Mouse (Mus musculus) embryonic facial prominence, embryonic 14.5 days (tissue): ENCODE measurements around the gene B4galt2. TPM values are rescaled to one million over a fixed set of nuclear protein-coding genes. Genes with fewer than 3 reads are reported as not detected.

Experiments used
- ATAC-seq: fragments of 200-750 bp; cut with Nextera tagmentation; 2 replicates; pipeline ENCODE4 v1.8.0; 2017; ENCODE audit warnings: low read depth, moderate number of reproducible peaks, moderate TSS enrichment
- DNase-seq: peaks from one replicate; pipeline ENCODE4 v3.0.0-alpha.2; 2015; ENCODE audit warnings: low spot score
- H3K27ac ChIP-seq: fragments of 300-500 bp; sonication (generic); replicated peaks from 2 replicates; pipeline ENCODE4 v1.5.1; 2014; ENCODE audit warnings: low read depth, mild to moderate bottlenecking, low read length, moderate library complexity
- H3K27me3 ChIP-seq: fragments of 300-500 bp; sonication (generic); replicated peaks from 2 replicates; pipeline ENCODE4 v1.6.1; 2014; ENCODE audit warnings: low read length; ENCODE audit not compliant: control insufficient read depth, insufficient read depth
- H3K36me3 ChIP-seq: fragments of 300-500 bp; sonication (generic); 2 replicates; pipeline ENCODE4 v1.6.1; 2014; ENCODE audit warnings: low read length, mixed read lengths; ENCODE audit not compliant: control insufficient read depth, insufficient read depth
- H3K4me1 ChIP-seq: fragments of 300-500 bp; sonication (generic); 2 replicates; pipeline ENCODE4 v1.6.1; 2014; ENCODE audit warnings: antibody characterized with exemption, low read length; ENCODE audit not compliant: control insufficient read depth, insufficient read depth
- H3K4me2 ChIP-seq: fragments of 300-500 bp; sonication (generic); 2 replicates; pipeline ENCODE4 v1.6.1; 2014; ENCODE audit warnings: low read depth, mild to moderate bottlenecking, low read length, moderate library complexity, mixed read lengths
- H3K4me3 ChIP-seq: fragments of 300-500 bp; sonication (generic); 2 replicates; pipeline ENCODE4 v1.5.1; 2014; ENCODE audit warnings: low read depth, mild to moderate bottlenecking, low read length
- H3K9ac ChIP-seq: fragments of 300-500 bp; sonication (generic); 2 replicates; pipeline ENCODE4 v1.6.1; 2014; ENCODE audit warnings: low read depth, mild to moderate bottlenecking, low read length, moderate library complexity, mixed read lengths
- H3K9me3 ChIP-seq: fragments of 300-500 bp; sonication (generic); 2 replicates; pipeline ENCODE4 v1.6.1; 2016; ENCODE audit warnings: low read length; ENCODE audit not compliant: control insufficient read depth
- WGBS: fragments of 180-500 bp; shearing (Covaris S2); extraction: QIAGEN DNeasy Blood & Tissue Kit; methylation state at CpG from one replicate; pipeline ENCODE4 v1.1.7; 2014; 5-methylcytosine and 5-hydroxymethylcytosine counted together
- polyA plus RNA-seq: library from polyadenylated mRNA; unstranded; fragments of >200 nt; fragmentation: Nextera tagmentation; extraction: Ambion mirVana; gene quantifications from 2 replicates; pipeline ENCODE4 v1.2.1, GENCODE M21; 2014

Gene B4galt2
- polyA plus RNA-seq, 1 experiment from 2014 or later: 34.3 TPM

- H3K4me2 ChIP-seq: peak overlapping the region; percentile 90
- no peaks in the 10 kb centered on the region for H3K9me3 ChIP-seq
- under 1% methylated on average over 32 of the region's 36 CpGs for WGBS
Observed at GRCm38 (mm10) chr4:117834845-117835530, 48.3 kb downstream of the B4galt2 start.

GRCm38 (mm10) chr4:117834457-117834844 lies 48.8 kb downstream of the B4galt2 start, which contains the start of gene Slc6a9:
Gene Slc6a9 (plus strand): TSS chr4:117834506.
- no peaks in the 10 kb centered on the region for H3K36me3 ChIP-seq
- WGBS: 19% methylated on average over 3 of the region's 3 CpGs
- no peaks in the 10 kb centered on the region for H3K27me3 ChIP-seq
- H3K4me2 ChIP-seq: peak within 1 kb of the TSS; percentile 90
- peak within 1 kb of the TSS; percentile 83 for H3K9ac ChIP-seq
- ATAC-seq (no peak), DNase-seq (no peak)
- peak within 1 kb of the TSS; percentile 83 for H3K4me3 ChIP-seq
- peaks cover 5% of the 10 kb centered on the region; the same call in 1 of the 2 replicates for H3K4me1 ChIP-seq
- no peaks in the 10 kb centered on the region for H3K9me3 ChIP-seq
- H3K27ac ChIP-seq: peak within 1 kb of the TSS; percentile 84

More at GRCm38 (mm10) chr4:117834845-117835530, 48.3 kb downstream of the B4galt2 start:
- H3K36me3 ChIP-seq: no peaks in the 10 kb centered on the region
- H3K27ac ChIP-seq: peak overlapping the region; percentile 84
- DNase-seq (peak; percentile 95), ATAC-seq (peak; percentile 53)
- H3K4me1 ChIP-seq: peaks cover 5% of the 10 kb centered on the region; the same call in 1 of the 2 replicates
- no peaks in the 10 kb centered on the region for H3K27me3 ChIP-seq
- peak overlapping the region; percentile 83 for H3K4me3 ChIP-seq
- H3K9ac ChIP-seq: peak overlapping the region; percentile 83

GRCm38 (mm10) chr4:117831920-117832691 lies 51.2 kb downstream of the B4galt2 start:
- H3K4me1 ChIP-seq: peaks cover 5% of the 10 kb centered on the region; the same call in 1 of the 2 replicates
- no peak overlapping the region for H3K4me3 ChIP-seq
- no peaks in the 10 kb centered on the region for H3K9me3 ChIP-seq
- H3K9ac ChIP-seq: no peak overlapping the region
- no peak overlapping the region for H3K27ac ChIP-seq
- no peak for ATAC-seq
- 78% methylated on average over 9 of the region's 9 CpGs for WGBS
- H3K27me3 ChIP-seq: no peaks in the 10 kb centered on the region
- H3K4me2 ChIP-seq: no peak overlapping the region
- H3K36me3 ChIP-seq: no peaks in the 10 kb centered on the region
- peak; percentile 59 for DNase-seq

- no peak for ATAC-seq
- Histone ChIP-seq H3K4me3 (no peak overlapping the region), H3K27me3 (no peaks in the 10 kb centered on the region), H3K9ac (no peak overlapping the region), H3K27ac (no peak overlapping the region), H3K36me3 (no peaks in the 10 kb centered on the region), H3K4me2 (no peak overlapping the region), H3K4me1 (0 out of 2 replicates have a peak, but pooled peaks cover under 1% of the 10 kb centered on the region), H3K9me3 (no peaks in the 10 kb centered on the region)
- no peak for DNase-seq
- WGBS: 55% methylated on average over 2 of the region's 2 CpGs
Observed at GRCm38 (mm10) chr4:117831499-117831898, 51.8 kb downstream of the B4galt2 start.

GRCm38 (mm10) chr4:117830801-117831200 lies 52.5 kb downstream of the B4galt2 start:
- Histone ChIP-seq H3K4me2 (no peak overlapping the region), H3K9ac (no peak overlapping the region), H3K9me3 (no peaks in the 10 kb centered on the region), H3K4me3 (no peak overlapping the region), H3K27ac (no peak overlapping the region), H3K36me3 (no peaks in the 10 kb centered on the region), H3K27me3 (no peaks in the 10 kb centered on the region), H3K4me1 (no peaks in the 10 kb centered on the region)
- DNase-seq: no peak
- ATAC-seq: no peak
- WGBS: 85% methylated on average over 9 of the region's 9 CpGs

GRCm38 (mm10) chr4:117830124-117830551 lies 53.1 kb downstream of the B4galt2 start:
- Histone ChIP-seq H3K27me3 (no peaks in the 10 kb centered on the region), H3K36me3 (no peaks in the 10 kb centered on the region), H3K4me1 (no peaks in the 10 kb centered on the region), H3K9me3 (no peaks in the 10 kb centered on the region), H3K4me3 (no peak overlapping the region), H3K9ac (no peak overlapping the region), H3K4me2 (no peak overlapping the region), H3K27ac (no peak overlapping the region)
- DNase-seq (peak; percentile 45), ATAC-seq (peak; percentile 24)
- 21% methylated on average over 5 of the region's 5 CpGs for WGBS

- Histone ChIP-seq H3K27ac (no peak overlapping the region), H3K36me3 (no peaks in the 10 kb centered on the region), H3K9me3 (no peaks in the 10 kb centered on the region), H3K27me3 (no peaks in the 10 kb centered on the region), H3K4me1 (no peaks in the 10 kb centered on the region), H3K4me2 (no peak overlapping the region), H3K9ac (no peak overlapping the region), H3K4me3 (no peak overlapping the region)
- DNase-seq (peak; percentile 76), ATAC-seq (peak; percentile 36)
- 8% methylated on average over 12 of the region's 12 CpGs for WGBS
Observed at GRCm38 (mm10) chr4:117829260-117830123, 53.8 kb downstream of the B4galt2 start.

- DNase-seq (no peak), ATAC-seq (no peak)
- no peaks in the 10 kb centered on the region for H3K4me1 ChIP-seq
- no peaks in the 10 kb centered on the region for H3K36me3 ChIP-seq
- H3K9ac ChIP-seq: no peak overlapping the region
- H3K27ac ChIP-seq: no peak overlapping the region
- WGBS: 63% methylated on average over 8 of the region's 8 CpGs
- H3K4me2 ChIP-seq: no peak overlapping the region
- H3K4me3 ChIP-seq: no peak overlapping the region
- no peaks in the 10 kb centered on the region for H3K9me3 ChIP-seq
- no peaks in the 10 kb centered on the region for H3K27me3 ChIP-seq
Observed at GRCm38 (mm10) chr4:117828572-117829145, 54.6 kb downstream of the B4galt2 start.
